Mouse (Mus musculus) embryonic fibroblast, embryonic 13.5 days (primary cell): ENCODE measurements around the gene Naaa. TPM values are rescaled to one million over a fixed set of nuclear protein-coding genes. Genes with fewer than 3 reads are reported as not detected.

Experiments used
- H3K27ac ChIP-seq: 2 replicates; pipeline ENCODE4 v1.5.1; 2012; ENCODE audit warnings: low read length, control low read depth, inconsistent platforms; ENCODE audit not compliant: insufficient read depth
- H3K4me1 ChIP-seq: 2 replicates; pipeline ENCODE4 v1.6.1; 2011; ENCODE audit warnings: low read length; ENCODE audit not compliant: control insufficient read depth, insufficient read depth
- H3K4me3 ChIP-seq: 2 replicates; pipeline ENCODE4 v1.5.1; 2011; ENCODE audit warnings: mild to moderate bottlenecking, control low read depth, low read length; ENCODE audit not compliant: insufficient read depth
- CTCF ChIP-seq: IDR thresholded peaks from 2 replicates; pipeline ENCODE4 v1.5.1; 2011; ENCODE audit warnings: mild to moderate bottlenecking, control low read depth, low read length, moderate library complexity, borderline replicate concordance; ENCODE audit not compliant: insufficient read depth
- POLR2A ChIP-seq: IDR thresholded peaks from 2 replicates; pipeline ENCODE4 v1.6.1; 2011; ENCODE audit warnings: low read depth, mild to moderate bottlenecking, control low read depth, low read length, moderate library complexity
- polyA plus RNA-seq: library from polyadenylated mRNA; stranded (reverse); fragments of >200 nt; gene quantifications from 2 replicates; pipeline ENCODE4 v1.2.4, GENCODE M21; 2011; ENCODE audit warnings: low read depth; ENCODE audit not compliant: missing spikeins, insufficient read length

Gene Naaa
- 20.4 and 25.8 TPM in 2 replicates for polyA plus RNA-seq

GRCm38 (mm10) chr5:92277437-92278394, at the start of gene Naaa:
Gene Naaa, minus strand, starts transcription at chr5:92278170.
- peaks cover 1% of the 10 kb centered on the region for H3K4me1 ChIP-seq
- TF ChIP-seq CTCF (0 out of 2 replicates have a peak, but pooled peaks have one; percentile 22), POLR2A (peak; percentile 72)
- peak within 1 kb of the TSS; percentile 67 for H3K4me3 ChIP-seq
- H3K27ac ChIP-seq, result no peak within 1 kb of the TSS

GRCm38 (mm10) chr5:92327367-92327766, 49.4 kb upstream of the Naaa start:
- Histone ChIP-seq H3K27ac (no peak overlapping the region), H3K4me3 (no peak overlapping the region), H3K4me1 (peaks cover 2% of the 10 kb centered on the region; the same call in 1 of the 2 replicates)
- TF ChIP-seq CTCF (no peak), POLR2A (no peak)

GRCm38 (mm10) chr5:92323264-92323663, 45.3 kb upstream of the Naaa start:
- no peak for TF ChIP-seq POLR2A
- no peak for TF ChIP-seq CTCF
- Histone ChIP-seq H3K27ac (no peak overlapping the region), H3K4me1 (peaks cover 5% of the 10 kb centered on the region; the same call in 1 of the 2 replicates), H3K4me3 (no peak overlapping the region)

- H3K4me3 ChIP-seq, result no peak overlapping the region
- H3K27ac ChIP-seq, result 0 out of 2 replicates have a peak overlapping the region, but pooled peaks have one; percentile 50
- TF ChIP-seq CTCF (no peak), POLR2A (no peak)
- peaks cover 5% of the 10 kb centered on the region; the same call in 1 of the 2 replicates for H3K4me1 ChIP-seq
Observed at GRCm38 (mm10) chr5:92322612-92323011, 44.6 kb upstream of the Naaa start.

GRCm38 (mm10) chr5:92321631-92322400, 43.8 kb upstream of the Naaa start:
- peak overlapping the region; percentile 50 for H3K27ac ChIP-seq
- H3K4me1 ChIP-seq, result 0 out of 2 replicates have a peak, but pooled peaks cover 5% of the 10 kb centered on the region
- no peak overlapping the region for H3K4me3 ChIP-seq
- no peak for TF ChIP-seq CTCF
- TF ChIP-seq POLR2A, result no peak

- H3K27ac ChIP-seq, result no peak overlapping the region
- no peak for TF ChIP-seq POLR2A
- no peak overlapping the region for H3K4me3 ChIP-seq
- 0 out of 2 replicates have a peak, but pooled peaks cover 3% of the 10 kb centered on the region for H3K4me1 ChIP-seq
Observed at GRCm38 (mm10) chr5:92318596-92318995, 40.6 kb upstream of the Naaa start.

- H3K27ac ChIP-seq, result no peak overlapping the region
- H3K4me3 ChIP-seq, result no peak overlapping the region
- no peak for TF ChIP-seq POLR2A
- TF ChIP-seq CTCF, result no peak
- 0 out of 2 replicates have a peak, but pooled peaks cover 3% of the 10 kb centered on the region for H3K4me1 ChIP-seq
Observed at GRCm38 (mm10) chr5:92318119-92318518, 40.1 kb upstream of the Naaa start.

GRCm38 (mm10) chr5:92313776-92314175, 35.8 kb upstream of the Naaa start:
- H3K27ac ChIP-seq, result no peak overlapping the region
- TF ChIP-seq CTCF, result no peak
- no peak for TF ChIP-seq POLR2A
- H3K4me3 ChIP-seq, result no peak overlapping the region
- no peaks in the 10 kb centered on the region for H3K4me1 ChIP-seq

GRCm38 (mm10) chr5:92312046-92312715, 34.2 kb upstream of the Naaa start:
- H3K4me3 ChIP-seq, result no peak overlapping the region
- 0 out of 2 replicates have a peak, but pooled peaks cover 2% of the 10 kb centered on the region for H3K4me1 ChIP-seq
- no peak for TF ChIP-seq POLR2A
- TF ChIP-seq CTCF, result no peak
- H3K27ac ChIP-seq, result no peak overlapping the region
